Mouse (Mus musculus): Measurements from ENCODE around the gene Kpna2.
"Not testable (repeated sequence)": the region's sequence is repeated elsewhere in the genome, so short reads cannot be mapped to it uniquely, and the experiment has no call there.

Kpna2 gene

DNA sequence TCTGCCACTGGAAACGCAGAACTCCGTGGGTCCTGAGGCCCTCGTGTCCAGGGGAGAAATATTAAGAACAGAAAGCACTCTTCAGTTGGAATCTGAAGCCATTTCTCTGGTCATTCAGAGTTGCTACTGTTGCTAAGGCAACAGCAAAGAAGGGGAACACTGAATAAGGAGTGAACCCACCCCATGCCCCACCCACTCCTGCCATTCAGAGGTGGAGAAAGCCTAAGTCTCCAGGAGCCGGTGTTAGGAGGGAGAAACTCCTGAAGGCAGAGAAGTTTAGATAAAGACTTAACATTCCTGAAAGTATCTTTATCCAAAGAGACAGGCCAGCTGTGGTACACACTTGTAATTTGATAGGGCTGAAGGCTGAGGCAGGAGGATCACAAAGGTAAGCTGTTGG, 20.0 kb upstream of the Kpna2 start:
- DNase-seq (ENCODE audit: extremely low spot score, low read depth, low spot score) = no peak

DNA sequence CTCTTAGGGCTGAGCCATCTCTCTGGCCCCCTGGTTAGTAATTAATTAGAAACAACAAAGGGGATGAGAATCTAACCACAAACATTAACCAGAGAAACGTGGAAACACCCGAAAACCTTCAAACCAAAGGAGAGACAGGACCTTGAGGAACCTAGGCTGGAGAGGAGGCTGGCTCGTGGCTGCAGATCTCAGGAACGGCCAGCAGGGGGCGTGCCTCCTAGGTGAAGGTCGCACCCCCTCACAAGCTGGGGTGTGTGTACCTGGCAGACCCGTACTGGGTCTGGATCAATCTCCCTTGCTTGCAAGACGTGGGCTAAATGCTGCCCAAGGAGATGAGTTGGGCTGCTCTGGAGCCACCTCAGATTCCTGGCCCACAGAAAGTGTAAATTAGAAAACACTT, 19.3 kb upstream of the Kpna2 start:
- no peak for DNase-seq (ENCODE audit: extremely low spot score, low read depth, low spot score)

DNA sequence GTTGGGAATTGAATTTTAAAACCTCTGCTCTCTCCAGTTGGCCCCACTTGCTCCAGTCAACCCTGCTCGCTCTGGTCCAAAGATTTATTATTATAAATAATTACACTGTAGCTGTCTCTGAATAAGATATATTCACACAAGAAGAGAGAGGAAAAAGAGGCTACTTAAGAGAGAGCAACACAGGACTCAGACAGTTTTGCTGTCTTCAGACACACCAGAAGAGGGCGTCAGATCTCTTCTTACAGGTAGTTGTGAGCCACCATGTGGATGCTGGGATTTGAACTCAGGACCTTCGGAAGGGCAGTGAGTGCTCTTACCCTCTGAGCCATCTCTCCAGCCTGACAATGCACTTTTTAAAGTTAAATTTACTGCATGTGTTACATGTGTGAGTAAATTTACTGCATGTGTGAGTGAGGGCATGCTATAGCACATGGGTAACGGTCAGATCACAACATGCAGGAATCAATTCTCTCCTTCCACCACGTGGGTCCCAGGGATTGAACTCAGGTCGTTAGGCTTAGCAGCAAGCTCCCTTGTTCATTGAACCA, 18.1 kb upstream of the Kpna2 start:
- no peak for DNase-seq (ENCODE audit: extremely low spot score, low read depth, low spot score)

DNA sequence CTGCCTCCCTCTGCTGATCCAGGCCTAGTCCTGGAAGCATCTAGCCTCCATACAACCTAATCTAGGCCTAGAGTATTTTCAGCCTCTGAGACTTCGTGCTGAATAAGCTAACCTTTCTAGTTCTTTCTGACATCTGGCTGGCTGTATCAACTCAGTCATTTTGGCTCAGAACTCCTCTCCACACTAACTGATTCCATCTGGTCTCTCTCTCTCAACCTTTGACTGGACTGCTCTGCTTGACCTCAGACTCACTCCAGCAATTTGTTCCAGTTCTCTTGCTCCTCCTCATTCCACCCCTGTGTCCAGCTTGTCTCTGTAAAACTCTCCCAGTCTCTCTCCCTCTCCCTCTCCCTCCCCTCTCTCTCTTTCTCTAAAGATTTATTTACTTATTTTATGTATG, 17.6 kb upstream of the Kpna2 start:
- DNase-seq (ENCODE audit: extremely low spot score, low read depth, low spot score) = no peak

DNA sequence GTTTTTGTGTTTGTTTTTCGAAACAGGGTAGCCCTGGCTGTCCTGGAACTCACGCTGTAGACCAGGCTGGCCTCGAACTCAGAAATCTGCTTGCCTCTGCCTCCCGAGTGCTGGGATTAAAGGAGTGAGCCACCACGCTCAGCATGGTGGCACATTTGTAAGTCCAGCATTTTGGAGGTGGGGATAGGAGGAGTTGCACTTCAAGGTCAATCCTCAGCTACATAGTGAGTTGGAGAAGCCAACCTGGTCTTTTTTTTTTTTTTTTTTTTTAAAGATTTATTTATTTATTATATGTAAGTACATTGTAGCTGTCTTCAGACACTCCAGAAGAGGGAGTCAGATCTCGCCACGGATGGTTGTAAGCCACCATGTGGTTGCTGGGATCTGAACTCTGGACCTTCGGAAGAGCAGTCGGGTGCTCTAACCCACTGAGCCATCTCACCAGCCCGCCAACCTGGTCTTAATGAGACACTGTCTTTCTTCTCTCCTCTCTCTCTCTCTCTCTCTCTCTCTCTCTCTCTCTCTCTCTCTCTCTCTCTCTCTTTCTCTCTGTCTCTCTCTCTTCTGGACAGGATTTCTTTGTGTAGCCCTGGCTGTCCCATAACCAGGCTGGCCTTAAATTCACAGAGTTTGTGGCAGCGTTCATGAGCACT, 16.3 kb upstream of the Kpna2 start:
- DNase-seq (ENCODE audit: extremely low spot score, low read depth, low spot score) = not testable (repeated sequence)

DNA sequence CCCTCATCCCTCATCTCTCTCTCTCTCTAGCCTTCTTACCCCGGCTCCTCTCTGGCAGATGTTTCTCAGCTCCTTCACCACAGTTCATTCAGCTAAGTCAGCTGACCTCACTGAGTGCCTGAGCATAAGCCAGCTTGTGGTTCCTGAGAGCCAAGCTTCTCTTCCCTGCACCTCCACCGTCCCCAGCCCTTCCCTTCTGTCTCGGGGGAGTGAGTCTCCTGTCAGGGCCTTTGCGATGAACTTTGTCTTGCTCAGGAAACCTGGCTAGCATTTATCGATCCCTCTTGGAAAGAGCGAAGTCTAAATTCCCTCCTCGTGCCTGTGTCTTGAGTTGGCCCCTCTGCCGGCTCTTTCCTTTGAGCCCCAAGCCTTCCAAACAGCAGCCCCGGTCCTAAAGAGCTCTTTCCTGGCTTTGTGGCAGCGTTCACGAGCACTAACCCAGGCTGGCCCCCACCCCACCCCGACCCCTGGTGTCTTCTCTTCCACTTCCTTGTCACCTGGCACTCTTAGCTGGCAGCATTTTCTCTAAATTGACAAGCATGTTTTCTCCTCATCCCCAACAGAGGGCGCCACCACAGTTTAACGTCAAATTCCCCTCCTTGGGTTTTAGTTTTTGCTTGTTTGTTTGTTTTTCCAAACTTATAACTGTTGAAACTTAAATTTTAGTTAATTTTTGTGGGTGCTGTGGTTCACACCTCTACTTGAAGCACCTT, 15.4 kb upstream of the Kpna2 start:
- DNase-seq (ENCODE audit: extremely low spot score, low read depth, low spot score) = no peak

DNA sequence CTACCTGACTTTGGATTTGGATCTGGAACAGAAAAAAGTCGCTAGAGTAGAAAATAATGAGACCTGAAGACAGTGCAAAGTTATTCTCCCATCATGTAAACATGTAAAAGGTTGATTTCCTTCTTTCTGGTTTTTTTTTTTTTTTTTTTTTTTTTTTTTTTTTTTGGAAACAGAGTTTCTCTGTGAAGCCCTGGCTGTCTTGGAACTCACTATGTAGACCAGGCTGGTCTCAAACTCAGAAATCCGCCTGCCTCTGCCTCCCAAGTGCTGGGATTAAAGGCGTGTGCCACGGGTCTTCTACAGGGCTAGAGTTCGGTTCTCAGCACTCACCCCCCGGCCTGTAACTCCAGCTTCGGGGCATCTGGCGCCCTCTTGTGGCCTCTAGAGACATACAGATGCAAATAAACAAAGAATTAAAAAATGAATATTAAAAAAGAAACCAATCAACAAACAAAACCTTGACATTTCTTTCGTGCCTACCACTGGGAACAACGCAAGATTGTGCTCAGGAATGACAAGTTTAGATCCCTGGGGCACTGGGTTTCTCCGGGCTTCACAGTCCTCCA, 14.8 kb upstream of the Kpna2 start:
- no peak for DNase-seq (ENCODE audit: extremely low spot score, low read depth, low spot score)

DNA sequence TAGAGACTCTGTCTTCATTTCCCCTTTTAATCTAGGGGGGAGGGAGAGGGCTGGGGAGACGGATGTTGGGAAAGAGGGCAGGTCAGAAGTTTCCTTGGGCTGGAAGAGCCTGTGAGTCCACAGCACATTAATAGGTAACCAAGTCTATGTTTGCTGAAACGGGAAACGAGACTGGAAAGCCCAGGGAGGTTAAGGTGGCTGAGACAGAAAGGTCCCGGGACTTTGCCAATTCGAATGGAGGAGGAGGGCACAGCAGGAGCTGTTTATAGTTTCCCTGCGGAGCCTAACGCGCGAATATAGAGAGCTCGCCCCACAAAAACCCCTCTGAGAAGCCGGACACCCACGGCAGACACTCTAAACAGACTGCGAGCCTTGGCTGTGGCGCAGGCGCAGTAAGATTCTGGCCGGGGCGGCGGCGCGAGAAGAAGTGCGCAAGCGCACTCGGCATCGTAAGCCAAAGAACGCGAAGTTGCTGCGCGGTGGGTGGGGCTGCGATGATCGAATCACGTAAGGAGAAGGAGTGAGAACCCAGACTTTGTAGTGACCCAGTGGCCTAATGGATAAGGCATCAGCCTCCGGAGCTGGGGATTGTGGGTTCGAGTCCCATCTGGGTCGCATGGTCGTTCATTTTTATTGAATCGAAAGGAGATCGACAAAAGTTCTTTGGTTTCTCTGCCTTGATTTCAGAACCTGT, 13.1 kb upstream of the Kpna2 start:
- peak; percentile 97 for DNase-seq (ENCODE audit: extremely low spot score, low read depth, low spot score)

DNA sequence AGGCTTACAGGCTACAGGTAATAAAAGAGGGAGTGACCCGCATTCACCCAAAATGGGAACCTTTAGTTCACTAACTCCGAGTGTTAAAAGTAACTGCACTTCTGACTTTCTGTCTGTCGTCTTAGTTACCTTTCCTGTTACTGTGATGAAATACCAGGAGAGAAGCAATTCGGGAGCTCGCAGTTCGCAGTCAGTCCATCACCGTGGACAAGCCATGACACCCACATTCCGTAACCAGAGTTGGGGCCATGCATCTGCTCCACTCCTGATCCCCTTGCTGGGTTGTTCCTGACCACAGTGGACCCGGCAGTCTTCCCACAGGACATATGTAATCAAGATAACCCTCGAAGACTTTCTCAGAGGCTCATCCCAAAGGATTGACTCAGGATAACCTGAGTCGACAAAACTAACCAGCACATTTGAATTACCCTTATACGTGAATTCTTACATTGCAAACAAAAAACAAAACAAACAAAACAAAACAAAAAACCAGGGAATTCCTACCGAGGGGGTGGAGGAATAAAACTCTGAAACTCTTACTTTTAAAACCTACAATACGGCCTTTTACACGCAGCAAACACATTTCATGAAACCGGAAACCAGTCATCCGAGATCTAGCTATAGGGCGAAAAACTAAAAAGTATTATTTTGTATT, 12.5 kb upstream of the Kpna2 start:
- no peak for DNase-seq (ENCODE audit: extremely low spot score, low read depth, low spot score)

DNA sequence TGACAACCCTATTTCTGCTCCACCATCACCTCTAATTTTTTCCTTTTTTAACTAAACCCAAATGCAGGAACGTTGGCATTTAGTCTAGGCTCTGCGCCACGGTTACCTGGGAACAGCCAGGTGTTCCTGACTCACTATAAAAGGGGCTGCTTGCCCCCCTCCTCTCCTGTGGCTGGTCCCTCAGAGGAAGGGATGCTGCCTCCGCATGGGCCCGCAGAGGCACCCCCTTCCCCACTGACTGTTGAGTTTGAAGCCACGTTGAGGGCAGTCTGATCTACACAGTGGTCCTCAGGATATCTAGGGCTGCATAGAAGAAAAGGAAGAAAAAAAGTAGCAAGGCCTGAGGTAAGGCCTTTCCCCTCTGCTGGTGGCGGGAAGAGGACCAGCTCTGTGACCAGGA, 11.8 kb upstream of the Kpna2 start:
- DNase-seq (ENCODE audit: extremely low spot score, low read depth, low spot score) = no peak

DNA sequence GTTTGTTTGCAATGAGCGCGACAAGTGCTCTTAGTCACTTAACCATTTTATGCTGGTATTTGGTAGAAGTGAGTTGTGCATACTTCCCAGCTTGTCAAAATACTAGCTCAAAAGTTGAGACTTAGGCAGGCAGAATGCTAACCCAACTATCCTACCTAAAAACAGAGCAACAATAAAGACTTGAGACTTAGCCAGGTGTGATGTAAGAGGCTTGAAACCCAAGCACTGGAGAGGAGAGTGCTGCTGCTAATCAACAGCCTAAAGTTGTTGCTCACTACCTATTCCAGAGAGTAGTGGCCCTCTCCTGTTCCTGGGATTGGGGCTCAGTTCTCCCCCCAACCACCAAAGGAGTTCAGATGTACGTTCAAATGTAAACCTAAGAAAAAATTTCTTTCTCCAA, 11.1 kb upstream of the Kpna2 start:
- no peak for DNase-seq (ENCODE audit: extremely low spot score, low read depth, low spot score)

DNA sequence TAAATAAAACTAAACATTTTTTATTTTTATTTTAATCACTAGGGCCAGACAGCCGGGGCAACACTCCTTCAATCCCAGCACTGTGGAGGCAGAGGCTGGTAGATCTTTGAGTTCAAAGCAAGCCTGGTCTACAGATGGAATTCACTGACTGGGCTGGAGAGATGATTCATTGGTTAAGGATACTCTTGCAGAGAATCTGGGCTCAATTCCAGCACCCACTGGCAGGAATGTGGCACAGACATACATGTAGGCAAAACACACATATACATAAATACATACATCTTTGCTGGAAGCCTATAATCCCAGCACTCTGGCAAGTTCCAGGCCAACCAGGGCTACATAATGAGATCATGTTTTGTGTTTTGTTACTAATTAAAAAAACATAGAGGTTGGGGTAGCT, 6.2 kb upstream of the Kpna2 start:
- DNase-seq (ENCODE audit: extremely low spot score, low read depth, low spot score) = no peak

DNA sequence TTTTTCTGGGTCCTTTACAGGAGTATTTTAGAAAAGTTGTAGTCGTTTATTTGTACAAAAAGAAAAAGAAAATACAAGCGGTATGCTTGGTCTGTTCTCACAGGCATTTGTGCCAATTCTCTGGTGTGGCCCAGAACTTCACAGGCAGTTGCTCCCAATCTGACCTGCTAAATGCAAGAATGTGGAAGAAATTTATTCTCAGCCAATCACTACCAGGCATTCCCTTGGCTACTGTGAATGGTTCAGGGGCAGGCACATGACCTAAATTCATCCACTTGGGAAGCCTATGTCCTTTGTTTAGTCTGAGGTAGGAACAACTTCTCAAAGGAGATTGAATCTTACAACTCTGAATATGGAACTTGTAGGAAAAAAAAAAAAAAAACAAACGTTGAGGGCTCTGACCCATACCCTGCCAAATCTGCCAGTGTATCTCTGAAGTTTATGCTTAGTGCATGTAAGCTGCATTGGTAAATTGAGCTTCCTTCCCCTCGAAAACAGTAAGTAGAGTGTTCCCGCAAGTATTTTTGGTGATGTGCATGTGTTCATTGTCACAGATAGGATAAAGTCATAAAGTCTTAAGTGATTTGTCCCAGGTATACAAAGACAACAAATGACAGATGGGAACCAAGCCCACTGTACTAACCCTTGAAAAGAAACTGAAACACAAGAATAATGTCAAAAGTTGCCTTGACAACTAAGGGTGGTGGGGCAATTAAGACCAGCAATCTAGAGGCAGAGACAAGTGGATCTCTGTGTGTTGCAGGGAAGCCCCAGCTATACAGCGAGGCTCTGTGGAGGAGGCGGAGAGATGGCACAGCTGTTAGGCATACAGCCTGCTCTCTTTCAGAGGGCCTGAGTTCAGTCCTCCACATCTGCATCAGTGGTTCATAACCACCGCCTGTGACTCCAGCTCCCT, 2.7 kb upstream of the Kpna2 start:
- no peak for DNase-seq (ENCODE audit: extremely low spot score, low read depth, low spot score)

DNA sequence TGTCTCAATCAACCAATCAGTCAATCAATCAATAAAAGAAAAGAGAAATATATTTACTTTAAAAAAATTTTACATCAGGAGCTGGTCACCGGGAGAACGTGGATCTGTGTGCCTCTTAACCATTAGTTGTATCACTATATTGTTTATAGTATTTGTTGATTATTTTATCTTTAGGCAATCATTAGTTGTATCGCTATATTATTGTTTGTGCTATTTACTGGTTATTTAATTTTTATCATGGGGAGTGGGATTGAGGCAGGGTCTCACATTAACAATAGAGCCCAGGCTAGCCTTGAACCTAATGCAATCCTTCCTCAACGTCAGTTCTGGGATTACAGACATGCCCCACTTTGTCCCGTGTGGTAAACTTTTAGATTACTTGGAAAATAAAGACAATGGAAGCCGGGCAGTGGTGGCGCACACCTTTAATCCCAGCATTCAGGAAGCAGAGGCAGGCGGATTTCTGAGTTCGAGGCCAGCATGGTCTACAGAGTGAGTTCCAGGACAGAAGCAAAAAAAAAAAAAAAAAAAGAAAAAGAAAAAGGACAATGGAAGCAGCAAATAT, 690 bp upstream of the Kpna2 start:
- DNase-seq (ENCODE audit: extremely low spot score, low read depth, low spot score) = no peak

DNA sequence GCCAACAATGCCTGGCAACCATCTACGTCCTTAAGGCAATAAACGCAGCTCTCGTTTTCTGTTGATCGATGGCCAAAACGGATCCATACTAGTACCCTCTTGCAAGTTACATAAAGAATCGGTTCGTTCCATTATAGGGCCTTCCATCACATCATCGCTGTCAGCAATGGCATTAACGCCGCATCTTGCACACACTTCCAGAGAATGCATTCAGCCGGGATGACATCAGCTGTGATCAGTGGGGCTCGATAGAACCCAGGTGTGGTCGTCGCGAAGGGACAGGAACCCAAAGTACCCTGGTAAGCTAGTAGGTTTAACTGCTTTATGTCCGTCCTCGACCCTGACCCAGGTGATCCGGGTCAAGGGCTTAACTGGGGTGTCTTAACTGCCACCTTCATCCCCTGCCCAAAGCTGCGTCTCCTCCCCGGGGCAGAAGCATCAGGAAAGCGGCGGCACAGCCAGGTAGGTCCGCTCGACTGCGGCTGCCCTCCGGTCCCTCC, 640 bp downstream of the Kpna2 start:
- DNase-seq (ENCODE audit: extremely low spot score, low read depth, low spot score) = no peak

DNA sequence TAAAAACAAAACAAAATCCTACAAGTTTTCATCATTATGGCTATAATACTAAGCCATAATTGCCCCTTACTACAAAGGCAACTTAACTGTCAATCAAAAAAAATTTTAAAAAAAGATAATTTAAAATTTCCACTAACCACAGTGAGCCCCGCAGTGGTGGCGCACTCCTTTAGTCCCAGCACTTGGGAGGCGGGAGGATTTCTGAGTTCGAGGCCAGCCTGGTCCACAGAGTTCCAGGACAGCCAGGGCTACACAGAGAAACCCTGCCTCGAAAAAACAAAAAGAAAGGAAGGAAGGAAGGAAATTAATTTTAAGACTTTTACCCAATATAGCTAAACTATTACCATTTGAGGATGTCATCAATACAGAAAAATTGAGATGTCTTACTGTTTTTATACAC, 1.4 kb downstream of the Kpna2 start:
- DNase-seq (ENCODE audit: extremely low spot score, low read depth, low spot score) = no peak

DNA sequence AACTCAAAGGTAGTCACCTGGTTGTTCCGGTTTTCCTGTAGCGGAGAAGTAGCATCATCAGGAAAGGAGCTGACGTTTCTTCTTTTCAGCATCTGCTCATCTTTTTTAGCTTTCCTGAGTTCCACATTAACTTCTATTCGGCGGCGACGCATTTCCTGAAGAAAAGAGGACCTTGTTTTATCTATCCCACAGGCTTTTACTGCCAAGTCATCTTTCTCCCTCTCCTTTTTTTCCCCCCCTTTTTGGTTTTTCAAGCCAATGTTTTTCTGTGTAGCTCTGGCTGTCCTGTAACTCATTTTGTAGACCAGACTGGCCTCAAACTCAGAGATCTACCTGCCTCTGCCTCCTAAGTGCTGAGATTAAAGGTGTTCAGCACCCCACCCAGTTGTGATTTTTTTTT, 2.8 kb downstream of the Kpna2 start:
- not testable (repeated sequence) for DNase-seq (ENCODE audit: extremely low spot score, low read depth, low spot score)

DNA sequence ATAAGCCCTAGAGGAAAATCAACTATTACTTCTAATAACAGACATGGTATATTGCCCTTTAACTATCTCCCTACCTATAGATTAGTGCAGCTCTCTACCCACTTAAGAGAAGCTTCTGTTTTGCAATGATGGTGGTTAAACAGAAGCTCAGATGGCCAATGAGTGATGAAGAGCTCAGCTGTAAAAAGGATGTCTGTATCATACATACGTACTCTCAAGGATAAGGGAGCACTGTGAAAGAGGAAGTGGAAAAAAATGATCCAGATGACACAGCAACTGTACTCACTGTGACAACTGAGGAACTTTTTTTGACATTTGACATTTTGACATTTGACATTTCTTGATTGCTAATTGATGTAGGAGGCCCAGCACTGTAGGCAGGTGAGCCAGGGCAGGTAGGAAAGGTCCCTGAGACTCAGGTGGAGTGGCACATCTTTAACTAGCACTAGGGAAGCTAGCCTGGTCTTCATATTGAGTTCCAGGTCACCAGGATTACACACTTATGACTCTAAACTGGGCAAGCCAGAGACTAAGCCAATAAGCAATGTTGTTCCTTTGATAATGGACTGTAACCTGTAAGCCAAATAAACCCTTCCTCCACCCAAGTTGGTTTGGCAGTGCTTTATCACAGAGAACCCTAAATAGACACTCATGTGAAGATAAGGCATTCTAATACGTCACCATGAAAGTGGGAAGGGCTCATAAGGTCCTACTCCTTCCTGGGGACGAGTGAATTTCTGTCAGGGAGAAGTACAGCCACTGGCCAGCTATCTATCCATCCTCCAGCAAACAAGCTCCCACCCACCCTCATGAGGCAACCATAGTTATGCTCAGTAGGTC, 4.9 kb downstream of the Kpna2 start:
- DNase-seq (ENCODE audit: extremely low spot score, low read depth, low spot score) = no peak

DNA sequence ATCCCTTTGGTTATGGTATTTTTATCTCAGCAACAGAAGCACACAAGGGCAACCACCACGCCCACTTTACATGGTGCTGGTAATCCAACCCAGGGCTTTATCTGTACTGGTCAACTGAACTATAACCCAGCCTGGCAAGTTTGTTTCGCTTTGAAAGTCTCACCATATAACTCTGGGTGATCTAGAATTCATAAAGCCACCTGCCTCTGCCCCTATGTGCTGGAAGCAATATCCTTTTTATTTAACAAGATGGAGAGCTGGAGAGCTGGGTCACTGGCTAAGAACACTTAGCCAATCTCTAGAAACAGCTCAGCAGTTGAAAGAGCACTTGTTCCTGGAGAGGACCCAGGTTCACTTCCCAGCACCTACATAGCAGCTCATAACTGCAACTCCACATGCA, 12.0 kb downstream of the Kpna2 start:
- DNase-seq (ENCODE audit: extremely low spot score, low read depth, low spot score) = no peak

Data from hindlimb bud, embryonic 11.5 days (tissue).